Mouse (Mus musculus): Measurements from ENCODE around the gene Slc5a1. TPM values are rescaled to one million over a fixed set of nuclear protein-coding genes. Genes with fewer than 3 reads are reported as not detected.

Slc5a1 gene
- 0.04 TPM in 1 of 2 replicates, not detected in the other for polyA plus RNA-seq (2014; fragmentation: Nextera tagmentation; extraction: Ambion mirVana)

DNA sequence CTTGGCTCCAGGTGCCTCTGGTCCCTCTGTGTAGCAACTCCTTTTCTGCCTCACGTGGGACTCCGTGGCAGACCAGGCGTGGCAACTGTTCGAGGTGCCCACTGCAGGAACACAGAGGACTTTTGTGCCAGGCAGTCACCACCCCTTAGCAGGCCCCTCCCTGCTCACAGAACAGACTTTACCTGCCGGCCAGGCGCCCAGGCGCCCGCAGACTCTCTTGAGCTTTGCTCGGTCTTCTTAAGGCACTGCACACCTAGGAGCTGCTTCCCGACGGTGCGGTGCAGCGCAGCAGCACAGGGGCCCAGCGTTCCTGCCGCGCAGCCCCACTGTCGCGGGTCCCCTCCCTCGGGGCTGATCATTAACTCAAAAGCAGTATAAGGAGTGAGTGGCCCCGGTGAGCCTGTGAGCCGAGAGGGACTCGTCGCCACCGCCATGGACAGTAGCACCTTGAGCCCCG, at the start of gene Slc5a1:
Slc5a1 (plus strand) TSS at position 195 of the 457 bp plus-strand sequence.
- Histone ChIP-seq H3K4me3 (ENCODE audit: low read depth, low read length) (no peak within 1 kb of the TSS), H3K9ac (ENCODE audit: low read length) (no peak within 1 kb of the TSS), H3K9me3 (ENCODE audit: control insufficient read depth, low read length) (no peaks in the 10 kb centered on the region), H3K36me3 (ENCODE audit: control insufficient read depth, insufficient read depth, low read length) (no peaks in the 10 kb centered on the region), H3K4me2 (ENCODE audit: low read depth, severe bottlenecking) (no peak within 1 kb of the TSS; the same call in 1 of the 2 replicates), H3K27me3 (ENCODE audit: control insufficient read depth, insufficient read depth, low read length) (peaks cover 20% of the 10 kb centered on the region), H3K4me1 (ENCODE audit: control insufficient read depth, insufficient read depth, low read length) (no peaks in the 10 kb centered on the region), H3K27ac (replicated peaks; ENCODE audit: low read depth, low read length) (no peak within 1 kb of the TSS)
- DNase-seq (ENCODE audit: low spot score) = no peak
- 17% methylated on average over 25 of the region's 25 CpGs for WGBS
- no peak for ATAC-seq (ENCODE audit: insufficient number of reproducible peaks, low FRiP score, low TSS enrichment, low read depth)

DNA sequence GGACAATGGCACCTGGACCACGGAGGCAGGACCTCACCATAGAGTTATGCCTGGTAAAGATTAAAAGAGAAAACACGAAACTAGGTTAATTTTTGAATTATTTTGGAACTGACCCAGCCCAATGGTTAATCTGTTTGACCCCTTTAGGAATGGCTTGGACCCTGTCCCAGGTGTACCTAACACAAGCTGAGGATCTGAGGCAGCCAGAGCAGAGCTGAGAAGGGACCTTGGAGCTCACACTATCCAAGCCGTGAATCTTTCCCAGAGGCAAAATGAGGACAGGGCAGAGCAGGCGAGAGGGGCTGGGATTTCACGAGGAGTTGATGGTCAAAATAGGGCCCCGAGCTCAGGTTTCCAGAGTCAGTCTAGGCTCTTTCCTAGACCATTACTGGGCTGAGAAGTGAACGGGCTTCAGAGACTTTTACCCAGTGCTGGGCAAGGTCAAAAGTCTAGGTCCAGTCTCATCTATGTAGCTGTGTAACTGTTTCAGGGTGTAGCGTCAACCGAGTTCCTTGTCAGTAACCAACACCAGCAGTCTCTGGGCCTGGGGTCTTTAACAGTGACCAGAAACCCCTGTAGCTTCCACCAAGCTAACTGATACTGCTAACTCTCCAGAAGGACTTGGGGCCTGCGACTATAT, 47.8 kb upstream of the Slc5a1 start:
- no peak overlapping the region for H3K4me2 ChIP-seq (ENCODE audit: low read depth, severe bottlenecking)
- no peak overlapping the region for H3K4me3 ChIP-seq (ENCODE audit: low read depth, low read length)
- no peaks in the 10 kb centered on the region for H3K36me3 ChIP-seq (ENCODE audit: control insufficient read depth, insufficient read depth, low read length)
- no peak overlapping the region for H3K27ac ChIP-seq (replicated peaks; ENCODE audit: low read depth, low read length)
- no peaks in the 10 kb centered on the region for H3K27me3 ChIP-seq (ENCODE audit: control insufficient read depth, insufficient read depth, low read length)
- WGBS = 77% methylated on average over 10 of the region's 10 CpGs
- DNase-seq (ENCODE audit: low spot score) (no peak), ATAC-seq (ENCODE audit: insufficient number of reproducible peaks, low FRiP score, low TSS enrichment, low read depth) (no peak)
- H3K9ac ChIP-seq (ENCODE audit: low read length) = no peak overlapping the region
- no peaks in the 10 kb centered on the region for H3K9me3 ChIP-seq (ENCODE audit: control insufficient read depth, low read length)
- H3K4me1 ChIP-seq (ENCODE audit: control insufficient read depth, insufficient read depth, low read length) = no peaks in the 10 kb centered on the region

DNA sequence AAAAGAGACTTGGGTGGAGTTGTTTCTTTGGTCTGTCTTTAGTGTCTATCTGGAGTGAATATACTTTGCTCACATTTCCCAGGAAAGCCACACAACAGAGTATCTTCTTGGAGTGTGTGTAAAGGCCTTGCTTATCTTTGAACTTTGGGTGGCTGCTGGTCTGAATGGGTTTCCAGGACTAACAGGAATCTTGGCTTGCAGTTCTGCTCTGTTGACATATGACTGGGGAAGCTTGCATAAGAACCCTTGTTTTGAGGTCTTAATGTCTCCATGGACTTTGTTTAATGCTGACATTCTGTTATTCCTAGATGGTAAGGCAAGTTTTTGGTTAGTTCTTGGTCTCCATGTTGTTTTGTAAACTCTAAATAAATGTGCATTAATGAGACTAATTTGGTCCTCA, 33.9 kb upstream of the Slc5a1 start:
- H3K9ac ChIP-seq (ENCODE audit: low read length) = no peak overlapping the region
- no peak for DNase-seq (ENCODE audit: low spot score)
- no peak for ATAC-seq (ENCODE audit: insufficient number of reproducible peaks, low FRiP score, low TSS enrichment, low read depth)

DNA sequence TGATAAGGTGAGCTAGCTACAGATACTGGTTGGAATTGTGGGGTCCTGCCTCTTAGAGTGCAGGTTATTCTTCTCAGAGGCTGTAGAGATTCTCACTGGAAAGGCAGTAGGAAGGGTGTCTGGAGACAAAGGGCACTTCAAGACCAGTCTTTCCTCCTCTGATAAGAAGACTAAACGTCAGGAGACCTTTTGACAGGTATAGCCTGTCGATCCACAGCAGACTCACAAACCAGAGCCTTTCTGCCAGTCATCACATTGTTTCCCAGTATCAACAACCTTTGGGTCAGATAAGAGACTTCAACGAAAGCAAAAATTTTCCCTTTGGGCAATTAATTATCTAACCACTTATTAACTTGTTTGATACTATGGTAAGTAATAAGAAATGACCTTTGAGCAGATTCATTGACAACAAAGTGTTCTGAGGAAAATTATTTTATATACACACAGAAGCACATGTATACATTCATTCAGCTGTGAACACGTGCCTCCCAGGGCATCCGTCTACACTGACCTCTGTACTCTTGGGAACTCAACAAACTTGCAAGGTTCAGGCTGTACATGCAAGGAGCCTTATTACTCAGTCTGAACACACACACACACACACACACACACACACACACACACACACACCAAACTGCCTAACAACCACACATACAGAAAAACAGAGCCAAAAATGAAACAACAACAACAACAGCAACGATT, 27.4 kb upstream of the Slc5a1 start:
- WGBS = 86% methylated on average over 6 of the region's 6 CpGs
- Histone ChIP-seq H3K9me3 (ENCODE audit: control insufficient read depth, low read length) (no peaks in the 10 kb centered on the region), H3K4me1 (ENCODE audit: control insufficient read depth, insufficient read depth, low read length) (no peaks in the 10 kb centered on the region), H3K9ac (ENCODE audit: low read length) (no peak overlapping the region), H3K36me3 (ENCODE audit: control insufficient read depth, insufficient read depth, low read length) (no peaks in the 10 kb centered on the region), H3K27ac (replicated peaks; ENCODE audit: low read depth, low read length) (no peak overlapping the region), H3K27me3 (ENCODE audit: control insufficient read depth, insufficient read depth, low read length) (no peaks in the 10 kb centered on the region), H3K4me2 (ENCODE audit: low read depth, severe bottlenecking) (no peak overlapping the region), H3K4me3 (ENCODE audit: low read depth, low read length) (no peak overlapping the region)
- no peak for ATAC-seq (ENCODE audit: insufficient number of reproducible peaks, low FRiP score, low TSS enrichment, low read depth)
- no peak for DNase-seq (ENCODE audit: low spot score)

More for the DNA sequence above, 33.9 kb upstream of the Slc5a1 start:
- H3K4me2 ChIP-seq (ENCODE audit: low read depth, severe bottlenecking) = no peak overlapping the region
- H3K9me3 ChIP-seq (ENCODE audit: control insufficient read depth, low read length) = no peaks in the 10 kb centered on the region
- H3K36me3 ChIP-seq (ENCODE audit: control insufficient read depth, insufficient read depth, low read length) = no peaks in the 10 kb centered on the region
- no peak overlapping the region for H3K4me3 ChIP-seq (ENCODE audit: low read depth, low read length)
- no peaks in the 10 kb centered on the region for H3K27me3 ChIP-seq (ENCODE audit: control insufficient read depth, insufficient read depth, low read length)
- no peaks in the 10 kb centered on the region for H3K4me1 ChIP-seq (ENCODE audit: control insufficient read depth, insufficient read depth, low read length)
- H3K27ac ChIP-seq (replicated peaks; ENCODE audit: low read depth, low read length) = no peak overlapping the region

DNA sequence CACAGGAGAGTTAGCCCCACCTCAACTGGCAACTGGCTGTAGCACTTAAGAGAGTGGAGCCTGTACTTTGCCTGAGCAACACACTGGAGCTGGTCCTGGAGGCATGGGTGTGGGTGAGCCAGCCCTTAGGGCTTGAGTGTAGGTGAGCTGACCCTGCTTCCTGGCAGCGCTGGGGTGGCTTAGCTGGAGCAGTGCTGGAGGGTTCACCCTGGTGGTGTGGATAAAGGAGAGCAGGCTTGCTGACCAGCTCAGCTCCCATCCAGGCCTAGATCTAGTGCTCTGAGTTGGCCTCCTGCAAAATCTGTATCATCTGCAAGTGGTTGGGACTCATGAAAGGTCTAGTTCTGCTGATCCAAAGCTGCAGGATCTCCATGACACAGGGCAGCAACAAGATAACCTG, 21.1 kb upstream of the Slc5a1 start:
- H3K4me3 ChIP-seq (ENCODE audit: low read depth, low read length) = no peak overlapping the region
- no peaks in the 10 kb centered on the region for H3K4me1 ChIP-seq (ENCODE audit: control insufficient read depth, insufficient read depth, low read length)
- 73% methylated on average over 1 of the region's 1 CpGs for WGBS
- no peaks in the 10 kb centered on the region for H3K27me3 ChIP-seq (ENCODE audit: control insufficient read depth, insufficient read depth, low read length)
- no peak overlapping the region for H3K9ac ChIP-seq (ENCODE audit: low read length)
- no peak overlapping the region for H3K4me2 ChIP-seq (ENCODE audit: low read depth, severe bottlenecking)
- H3K36me3 ChIP-seq (ENCODE audit: control insufficient read depth, insufficient read depth, low read length) = no peaks in the 10 kb centered on the region
- DNase-seq (ENCODE audit: low spot score) (no peak), ATAC-seq (ENCODE audit: insufficient number of reproducible peaks, low FRiP score, low TSS enrichment, low read depth) (no peak)
- H3K9me3 ChIP-seq (ENCODE audit: control insufficient read depth, low read length) = no peaks in the 10 kb centered on the region
- H3K27ac ChIP-seq (replicated peaks; ENCODE audit: low read depth, low read length) = no peak overlapping the region

DNA sequence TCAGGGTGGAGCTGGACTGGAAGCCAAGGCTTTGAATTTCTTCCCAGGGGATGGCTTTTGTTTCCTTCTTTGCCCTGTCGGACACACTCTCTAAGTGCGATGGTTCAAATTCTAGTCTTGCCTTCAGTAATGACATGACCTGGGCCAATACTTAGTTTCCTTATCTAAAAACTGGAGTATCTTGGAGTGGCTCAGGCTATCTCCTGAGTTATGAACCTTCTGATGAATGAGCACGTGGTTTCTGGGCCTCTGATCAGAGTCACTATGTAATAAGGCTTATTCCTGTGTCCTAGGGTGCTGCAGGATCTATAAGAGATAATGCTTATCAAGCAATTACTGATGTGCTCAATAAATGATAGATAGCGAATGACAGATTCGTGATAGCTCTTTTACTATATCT, 19.4 kb upstream of the Slc5a1 start:
- 87% methylated on average over 5 of the region's 5 CpGs for WGBS
- H3K36me3 ChIP-seq (ENCODE audit: control insufficient read depth, insufficient read depth, low read length) = no peaks in the 10 kb centered on the region
- H3K27ac ChIP-seq (replicated peaks; ENCODE audit: low read depth, low read length) = no peak overlapping the region
- ATAC-seq (ENCODE audit: insufficient number of reproducible peaks, low FRiP score, low TSS enrichment, low read depth) (no peak), DNase-seq (ENCODE audit: low spot score) (no peak)
- no peak overlapping the region for H3K4me2 ChIP-seq (ENCODE audit: low read depth, severe bottlenecking)
- H3K9me3 ChIP-seq (ENCODE audit: control insufficient read depth, low read length) = no peaks in the 10 kb centered on the region
- H3K4me3 ChIP-seq (ENCODE audit: low read depth, low read length) = no peak overlapping the region
- H3K4me1 ChIP-seq (ENCODE audit: control insufficient read depth, insufficient read depth, low read length) = no peaks in the 10 kb centered on the region
- H3K9ac ChIP-seq (ENCODE audit: low read length) = no peak overlapping the region
- no peaks in the 10 kb centered on the region for H3K27me3 ChIP-seq (ENCODE audit: control insufficient read depth, insufficient read depth, low read length)

DNA sequence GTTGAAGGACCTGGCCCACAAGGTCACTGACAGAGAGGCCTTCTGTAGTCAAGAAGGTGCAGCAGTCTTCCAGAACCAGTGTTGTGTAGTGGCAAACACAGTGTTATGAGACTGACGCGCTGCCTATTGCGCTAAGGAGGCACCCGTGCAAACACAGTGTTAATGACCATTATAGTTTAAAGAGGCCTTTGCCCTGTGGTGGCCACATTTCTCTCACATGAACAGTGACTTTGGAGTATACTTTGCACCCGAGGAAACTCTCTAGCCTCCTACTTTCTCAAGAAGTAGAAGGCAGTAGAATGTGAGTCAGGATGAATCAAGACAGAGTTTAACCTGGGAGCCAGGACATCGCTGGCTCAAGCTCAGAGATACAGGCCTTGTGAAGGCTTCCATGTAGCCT, 12.7 kb upstream of the Slc5a1 start:
- DNase-seq (ENCODE audit: low spot score) (no peak), ATAC-seq (ENCODE audit: insufficient number of reproducible peaks, low FRiP score, low TSS enrichment, low read depth) (no peak)
- Histone ChIP-seq H3K4me2 (ENCODE audit: low read depth, severe bottlenecking) (no peak overlapping the region), H3K4me1 (ENCODE audit: control insufficient read depth, insufficient read depth, low read length) (no peaks in the 10 kb centered on the region), H3K36me3 (ENCODE audit: control insufficient read depth, insufficient read depth, low read length) (no peaks in the 10 kb centered on the region), H3K9me3 (ENCODE audit: control insufficient read depth, low read length) (no peaks in the 10 kb centered on the region), H3K27me3 (ENCODE audit: control insufficient read depth, insufficient read depth, low read length) (no peaks in the 10 kb centered on the region), H3K9ac (ENCODE audit: low read length) (no peak overlapping the region), H3K27ac (replicated peaks; ENCODE audit: low read depth, low read length) (no peak overlapping the region), H3K4me3 (ENCODE audit: low read depth, low read length) (no peak overlapping the region)
- WGBS = 90% methylated on average over 6 of the region's 6 CpGs

DNA sequence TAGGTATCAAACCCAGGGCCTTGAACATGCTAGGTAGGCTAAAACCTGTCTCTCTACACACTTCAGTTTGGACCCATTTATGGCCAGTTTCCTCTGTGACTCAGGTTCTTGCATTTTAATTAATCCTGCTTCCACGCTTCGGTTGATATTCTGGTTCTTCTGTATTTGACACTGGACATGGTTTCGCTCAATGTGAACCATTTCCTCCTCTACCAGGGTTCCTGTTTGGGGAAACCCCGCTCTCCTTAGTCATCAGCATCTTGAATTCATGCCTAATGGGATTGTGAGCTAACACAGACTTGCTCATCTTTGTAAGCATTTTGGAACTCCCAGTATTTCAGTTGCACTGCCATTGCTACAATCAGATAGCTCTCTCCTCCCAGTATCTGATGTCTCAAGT, 8.7 kb upstream of the Slc5a1 start:
- 93% methylated on average over 4 of the region's 4 CpGs for WGBS
- DNase-seq (ENCODE audit: low spot score) (no peak), ATAC-seq (ENCODE audit: insufficient number of reproducible peaks, low FRiP score, low TSS enrichment, low read depth) (no peak)
- H3K4me2 ChIP-seq (ENCODE audit: low read depth, severe bottlenecking) = no peak overlapping the region
- H3K4me1 ChIP-seq (ENCODE audit: control insufficient read depth, insufficient read depth, low read length) = no peaks in the 10 kb centered on the region
- no peaks in the 10 kb centered on the region for H3K27me3 ChIP-seq (ENCODE audit: control insufficient read depth, insufficient read depth, low read length)
- no peak overlapping the region for H3K27ac ChIP-seq (replicated peaks; ENCODE audit: low read depth, low read length)
- no peaks in the 10 kb centered on the region for H3K9me3 ChIP-seq (ENCODE audit: control insufficient read depth, low read length)
- H3K36me3 ChIP-seq (ENCODE audit: control insufficient read depth, insufficient read depth, low read length) = no peaks in the 10 kb centered on the region
- no peak overlapping the region for H3K9ac ChIP-seq (ENCODE audit: low read length)
- H3K4me3 ChIP-seq (ENCODE audit: low read depth, low read length) = no peak overlapping the region

All from limb, embryonic 11.5 days (tissue).